Mouse (Mus musculus) inflammation-experienced regulatory T-cells (primary cell): ENCODE measurements around the gene Wfdc21. TPM values are rescaled to one million over a fixed set of nuclear protein-coding genes. Genes with fewer than 3 reads are reported as not detected.

ENCODE experiments used
- polyA plus RNA-seq, 2 experiments: library from polyadenylated mRNA; unstranded; fragments of 100-300 nt; shearing (Covaris generic); gene quantifications; one replicate each; pipeline ENCODE4 v1.2.1; 2017

Wfdc21 gene
- polyA plus RNA-seq: not detected

GRCm38 (mm10) chr11:83746681-83747080 lies at the start of gene Wfdc21:
TSS of gene Wfdc21 (plus strand) at chr11:83746940.

GRCm38 (mm10) chr11:83703705-83704104 lies 43.0 kb upstream of the Wfdc21 start, which contains the start of gene Wfdc17:
TSS of gene Wfdc17 (plus strand) at chr11:83703991.

GRCm38 (mm10) chr11:83708715-83709114 lies 38.0 kb upstream of the Wfdc21 start, which contains the start of gene Wfdc18:
TSS of gene Wfdc18 (plus strand) at chr11:83709015.

GRCm38 (mm10) chr11:83753581-83754181 lies 6.9 kb downstream of the Wfdc21 start, which contains the start of gene Heatr6:
TSS of gene Heatr6 (plus strand) at chr11:83753696.

Other genes with a start within 250 kb of the Wfdc21 start
- gene Heatr9, start 224.8 kb upstream of the Wfdc21 start, polyA plus RNA-seq: under 1 TPM; 0.30 to 0.59 TPM
- gene Ccl5, start 216.4 kb upstream of the Wfdc21 start, polyA plus RNA-seq: 100 to 1,000 TPM in 1 of 2 experiments, 10 to 100 TPM in 1; 84.4 to 119 TPM
- not detected for gene Ccl9, start 168.3 kb upstream of the Wfdc21 start, polyA plus RNA-seq
- under 1 TPM in 1 of 2 experiments, not detected in 1; 0.83 TPM for gene Ccl6, start 153.9 kb upstream of the Wfdc21 start, polyA plus RNA-seq
- gene Rpl9-ps1, start 101.3 kb upstream of the Wfdc21 start, polyA plus RNA-seq: under 1 TPM in 1 of 2 experiments, not detected in 1; 0.52 TPM
- gene Ccl3, start 97.6 kb upstream of the Wfdc21 start, polyA plus RNA-seq: under 1 TPM in 1 of 2 experiments, not detected in 1; 0.49 TPM
- gene Ccl4, start 84.4 kb upstream of the Wfdc21 start, polyA plus RNA-seq: 1 to 10 TPM in 1 of 2 experiments, not detected in 1; 6.8 TPM
- gene Wfdc17, start 42.9 kb upstream of the Wfdc21 start, polyA plus RNA-seq: 1 to 10 TPM in 1 of 2 experiments, under 1 TPM in 1; 0.31 to 3.2 TPM
- 1 to 10 TPM in 1 of 2 experiments, not detected in 1; 1.1 TPM for gene Wfdc18, start 37.9 kb upstream of the Wfdc21 start, polyA plus RNA-seq
- 10 to 100 TPM; 31.8 to 34.3 TPM for gene Heatr6, start 6.8 kb downstream of the Wfdc21 start, polyA plus RNA-seq
- gene Hnf1b, start 103.1 kb downstream of the Wfdc21 start, polyA plus RNA-seq: under 1 TPM; 0.23 to 0.35 TPM
- gene Ddx52, start 195.1 kb downstream of the Wfdc21 start, polyA plus RNA-seq: 10 to 100 TPM; 54.8 to 79.1 TPM
- 10 to 100 TPM; 26.6 to 34.2 TPM for gene Synrg, start 217.5 kb downstream of the Wfdc21 start, polyA plus RNA-seq